Mouse (Mus musculus) hindbrain, postnatal 0 days (tissue): ENCODE results near the gene Tex46. TPM values are rescaled to one million over a fixed set of nuclear protein-coding genes. Genes with fewer than 3 reads are reported as not detected.

ENCODE experiments used
- ATAC-seq: fragments of 200-750 bp; cut with Nextera tagmentation; 2 replicates; pipeline ENCODE4 v1.8.0; 2017; ENCODE audit warnings: mild to moderate bottlenecking, moderate TSS enrichment, moderate library complexity
- DNase-seq: peaks from one replicate; pipeline ENCODE4 v3.0.0-alpha.2; 2015; ENCODE audit warnings: low spot score
- H3K27ac ChIP-seq: fragments of 300-500 bp; sonication (generic); 2 replicates; pipeline ENCODE4 v1.5.1; 2014; ENCODE audit warnings: mild to moderate bottlenecking
- H3K27me3 ChIP-seq: fragments of 300-500 bp; sonication (generic); 2 replicates; pipeline ENCODE4 v1.6.1; 2014; ENCODE audit warnings: low read length, mixed read lengths; ENCODE audit not compliant: insufficient read depth
- H3K36me3 ChIP-seq: fragments of 300-500 bp; sonication (generic); 2 replicates; pipeline ENCODE4 v1.6.1; 2014; ENCODE audit warnings: low read length, mixed read lengths; ENCODE audit not compliant: insufficient read depth
- H3K4me1 ChIP-seq: fragments of 300-500 bp; sonication (generic); 2 replicates; pipeline ENCODE4 v1.6.1; 2014; ENCODE audit warnings: antibody characterized with exemption, low read length, mixed read lengths; ENCODE audit not compliant: insufficient read depth
- H3K4me2 ChIP-seq: fragments of 300-500 bp; sonication (generic); 2 replicates; pipeline ENCODE4 v1.6.1; 2014; ENCODE audit warnings: low read depth, mild to moderate bottlenecking, low read length, moderate library complexity, mixed read lengths
- H3K4me3 ChIP-seq: fragments of 300-500 bp; sonication (generic); 2 replicates; pipeline ENCODE4 v1.5.1; 2014; ENCODE audit warnings: low read length
- H3K9ac ChIP-seq: fragments of 300-500 bp; sonication (generic); replicated peaks from 2 replicates; pipeline ENCODE4 v1.6.1; 2014; ENCODE audit warnings: mild to moderate bottlenecking, low read length, moderate library complexity, mixed read lengths
- H3K9me3 ChIP-seq: fragments of 300-500 bp; sonication (generic); 2 replicates; pipeline ENCODE4 v1.6.1; 2016; ENCODE audit warnings: low read length, mixed read lengths
- CTCF ChIP-seq: IDR thresholded peaks from 2 replicates; pipeline ENCODE4 v1.5.1; 2016; ENCODE audit warnings: antibody characterized with exemption, control low read depth, low read depth
- WGBS: fragments of 180-500 bp; shearing (Covaris S2); extraction: QIAGEN DNeasy Blood & Tissue Kit; methylation state at CpG from one replicate; pipeline ENCODE4 v1.1.7; 2014; 5-methylcytosine and 5-hydroxymethylcytosine counted together
- polyA plus RNA-seq: library from polyadenylated mRNA; unstranded; fragments of >200 nt; fragmentation: Nextera tagmentation; extraction: Ambion mirVana; gene quantifications from 2 replicates; pipeline ENCODE4 v1.2.1, GENCODE M21; 2015
- total RNA-seq: library from RNA; depleted of rRNA; stranded (reverse); fragments of >200 nt; gene quantifications from 2 replicates; pipeline ENCODE4 v1.2.3, GENCODE M21; 2014

The Tex46 gene
- total and polyA plus RNA-seq, 2 experiments from 2014 or later = not detected

- WGBS = under 1% methylated on average over 51 of the region's 68 CpGs
- Histone ChIP-seq H3K4me2 (peak overlapping the region; percentile 59), H3K27ac (peak overlapping the region; percentile 96), H3K36me3 (no peaks in the 10 kb centered on the region), H3K9ac (peak overlapping the region; percentile 99), H3K9me3 (no peaks in the 10 kb centered on the region), H3K4me3 (peak overlapping the region; percentile 92), H3K4me1 (peaks cover 3% of the 10 kb centered on the region; the same call in 1 of the 2 replicates), H3K27me3 (no peaks in the 10 kb centered on the region)
- no peak for TF ChIP-seq CTCF
- ATAC-seq (peak; percentile 69), DNase-seq (peak; percentile 43)
Observed at GRCm38 (mm10) chr4:136602018-136602554, 8.2 kb upstream of the Tex46 start.

GRCm38 (mm10) chr4:136602568-136602967, 7.7 kb upstream of the Tex46 start, which contains the start of gene Kdm1a:
Gene Kdm1a (minus strand): TSS chr4:136602723.
- Histone ChIP-seq H3K27ac (peak within 1 kb of the TSS; percentile 96), H3K4me2 (peak within 1 kb of the TSS; percentile 59), H3K4me1 (peaks cover 3% of the 10 kb centered on the region; the same call in 1 of the 2 replicates), H3K4me3 (peak within 1 kb of the TSS; percentile 92), H3K9ac (peak within 1 kb of the TSS; percentile 99), H3K36me3 (no peaks in the 10 kb centered on the region), H3K9me3 (no peaks in the 10 kb centered on the region), H3K27me3 (no peaks in the 10 kb centered on the region)
- peak; percentile 97 for TF ChIP-seq CTCF
- ATAC-seq (peak; percentile 90), DNase-seq (peak; percentile 98)
- WGBS = under 1% methylated on average over 42 of the region's 45 CpGs

GRCm38 (mm10) chr4:136605756-136606485, 4.3 kb upstream of the Tex46 start:
- no peak overlapping the region for H3K9ac ChIP-seq
- H3K36me3 ChIP-seq = no peaks in the 10 kb centered on the region
- TF ChIP-seq CTCF = no peak
- H3K27me3 ChIP-seq = no peaks in the 10 kb centered on the region
- no peak overlapping the region for H3K4me2 ChIP-seq
- no peaks in the 10 kb centered on the region for H3K9me3 ChIP-seq
- ATAC-seq (no peak), DNase-seq (no peak)
- no peaks in the 10 kb centered on the region for H3K4me1 ChIP-seq
- no peak overlapping the region for H3K4me3 ChIP-seq
- no peak overlapping the region for H3K27ac ChIP-seq
- 91% methylated on average over 19 of the region's 19 CpGs for WGBS

- Histone ChIP-seq H3K9ac (no peak overlapping the region), H3K27me3 (no peaks in the 10 kb centered on the region), H3K4me1 (no peaks in the 10 kb centered on the region), H3K36me3 (no peaks in the 10 kb centered on the region), H3K4me3 (no peak overlapping the region), H3K9me3 (no peaks in the 10 kb centered on the region), H3K27ac (no peak overlapping the region), H3K4me2 (no peak overlapping the region)
- ATAC-seq (no peak), DNase-seq (peak; percentile 8)
- WGBS = 58% methylated on average over 7 of the region's 7 CpGs
- TF ChIP-seq CTCF = no peak
Observed at GRCm38 (mm10) chr4:136613657-136614056, 3.4 kb downstream of the Tex46 start.

GRCm38 (mm10) chr4:136621336-136621735, 11.1 kb downstream of the Tex46 start:
- 0% methylated on average over 1 of the region's 1 CpGs for WGBS
- no peak overlapping the region for H3K4me3 ChIP-seq
- H3K9me3 ChIP-seq = no peaks in the 10 kb centered on the region
- H3K27me3 ChIP-seq = no peaks in the 10 kb centered on the region
- H3K9ac ChIP-seq = no peak overlapping the region
- no peak overlapping the region for H3K27ac ChIP-seq
- no peaks in the 10 kb centered on the region for H3K36me3 ChIP-seq
- no peaks in the 10 kb centered on the region for H3K4me1 ChIP-seq
- H3K4me2 ChIP-seq = no peak overlapping the region
- TF ChIP-seq CTCF = peak; percentile 95
- DNase-seq (peak; percentile 88), ATAC-seq (peak; percentile 21; the same call in 1 of the 2 replicates)

GRCm38 (mm10) chr4:136621956-136622355, 11.7 kb downstream of the Tex46 start:
- Histone ChIP-seq H3K27ac (no peak overlapping the region), H3K4me1 (no peaks in the 10 kb centered on the region), H3K9ac (no peak overlapping the region), H3K4me3 (no peak overlapping the region), H3K9me3 (no peaks in the 10 kb centered on the region), H3K4me2 (no peak overlapping the region), H3K27me3 (no peaks in the 10 kb centered on the region), H3K36me3 (no peaks in the 10 kb centered on the region)
- DNase-seq (no peak), ATAC-seq (no peak)
- 44% methylated on average over 5 of the region's 5 CpGs for WGBS
- TF ChIP-seq CTCF = no peak

- DNase-seq = no peak
- H3K27ac ChIP-seq = no peak within 1 kb of the TSS
- ATAC-seq = no peak
- H3K4me2 ChIP-seq = no peak within 1 kb of the TSS
- no peak within 1 kb of the TSS for H3K4me3 ChIP-seq
- no peak within 1 kb of the TSS for H3K9ac ChIP-seq
- TF ChIP-seq CTCF = no peak
- no peaks in the 10 kb centered on the region for H3K36me3 ChIP-seq
- no peaks in the 10 kb centered on the region for H3K9me3 ChIP-seq
- WGBS = 40% methylated on average over 6 of the region's 6 CpGs
- H3K4me1 ChIP-seq = no peaks in the 10 kb centered on the region
- no peaks in the 10 kb centered on the region for H3K27me3 ChIP-seq
Observed at GRCm38 (mm10) chr4:136622388-136622787, 12.2 kb downstream of the Tex46 start, which contains the start of gene Lactbl1. Gene Lactbl1 (plus strand): TSS chr4:136622621.
